Mouse (Mus musculus): ENCODE results near the gene Platr17. TPM values are rescaled to one million over a fixed set of nuclear protein-coding genes. Genes with fewer than 3 reads are reported as not detected.

The Platr17 gene
- polyA plus RNA-seq, 1 experiment from 2014 or later: 0.51 TPM

- 72% methylated on average over 17 of the region's 17 CpGs for WGBS (ENCODE audit: insufficient replicate concordance)
- ATAC-seq: no peak
- no peak overlapping the region for H3K4me3 ChIP-seq
Observed at GRCm38 (mm10) chr17:33926207-33926932, 21.4 kb downstream of the Platr17 start.

GRCm38 (mm10) chr17:33928251-33928947, 23.5 kb downstream of the Platr17 start:
- Histone ChIP-seq H3K9ac (peak overlapping the region; percentile 96), H3K27ac (peak overlapping the region; percentile 96), H3K4me3 (peak overlapping the region; percentile 92), H3K9me3 (replicated peaks) (no peaks in the 10 kb centered on the region), H3K4me2 (peak overlapping the region; percentile 100), H3K4me1 (peaks cover 76% of the 10 kb centered on the region), H3K27me3 (replicated peaks) (no peaks in the 10 kb centered on the region), H3K36me3 (peaks cover 46% of the 10 kb centered on the region)
- WGBS (ENCODE audit: insufficient replicate concordance): 50% methylated on average over 21 of the region's 21 CpGs
- ATAC-seq: no peak

More at GRCm38 (mm10) chr17:33926207-33926932, 21.4 kb downstream of the Platr17 start:
- H3K9ac ChIP-seq: no peak overlapping the region
- no peak overlapping the region for H3K4me2 ChIP-seq
- peaks cover 66% of the 10 kb centered on the region for H3K4me1 ChIP-seq
- no peaks in the 10 kb centered on the region for H3K27me3 ChIP-seq (replicated peaks)
- H3K9me3 ChIP-seq (replicated peaks): no peaks in the 10 kb centered on the region
- peaks cover 30% of the 10 kb centered on the region for H3K36me3 ChIP-seq
- no peak overlapping the region for H3K27ac ChIP-seq

- ATAC-seq: peak; percentile 78
- Histone ChIP-seq H3K36me3 (peaks cover 58% of the 10 kb centered on the region), H3K27ac (peak within 1 kb of the TSS; percentile 96), H3K4me1 (peaks cover 63% of the 10 kb centered on the region), H3K9ac (peak within 1 kb of the TSS; percentile 96), H3K4me2 (peak within 1 kb of the TSS; percentile 100), H3K9me3 (replicated peaks) (no peaks in the 10 kb centered on the region), H3K4me3 (peak within 1 kb of the TSS; percentile 92), H3K27me3 (replicated peaks) (no peaks in the 10 kb centered on the region)
- WGBS (ENCODE audit: insufficient replicate concordance): under 1% methylated on average over 78 of the region's 80 CpGs
Observed at GRCm38 (mm10) chr17:33929371-33930279, 24.7 kb downstream of the Platr17 start, which contains the start of gene Rgl2. Rgl2 (plus strand) TSS chr17:33929543.

- peak overlapping the region; percentile 92 for H3K4me3 ChIP-seq
- no peaks in the 10 kb centered on the region for H3K9me3 ChIP-seq (replicated peaks)
- H3K4me1 ChIP-seq: peaks cover 57% of the 10 kb centered on the region
- peaks cover 60% of the 10 kb centered on the region for H3K36me3 ChIP-seq
- H3K9ac ChIP-seq: peak overlapping the region; percentile 96
- ATAC-seq: peak; percentile 19; the same call in 1 of the 2 replicates
- WGBS (ENCODE audit: insufficient replicate concordance): under 1% methylated on average over 45 of the region's 45 CpGs
- peak overlapping the region; percentile 100 for H3K4me2 ChIP-seq
- no peaks in the 10 kb centered on the region for H3K27me3 ChIP-seq (replicated peaks)
- peak overlapping the region; percentile 96 for H3K27ac ChIP-seq
Observed at GRCm38 (mm10) chr17:33930280-33931158, 25.6 kb downstream of the Platr17 start.

- Histone ChIP-seq H3K27me3 (replicated peaks) (no peaks in the 10 kb centered on the region), H3K4me3 (peak overlapping the region; percentile 92), H3K9me3 (replicated peaks) (no peaks in the 10 kb centered on the region), H3K9ac (peak overlapping the region; percentile 96), H3K4me1 (peaks cover 52% of the 10 kb centered on the region), H3K4me2 (peak overlapping the region; percentile 100), H3K27ac (peak overlapping the region; percentile 67), H3K36me3 (peaks cover 59% of the 10 kb centered on the region)
- ATAC-seq: no peak
- WGBS (ENCODE audit: insufficient replicate concordance): 38% methylated on average over 18 of the region's 18 CpGs
Observed at GRCm38 (mm10) chr17:33931159-33931866, 26.4 kb downstream of the Platr17 start.

GRCm38 (mm10) chr17:33931947-33932346, 27.0 kb downstream of the Platr17 start:
- Histone ChIP-seq H3K36me3 (peaks cover 57% of the 10 kb centered on the region), H3K4me1 (peaks cover 49% of the 10 kb centered on the region), H3K9me3 (replicated peaks) (no peaks in the 10 kb centered on the region), H3K9ac (no peak overlapping the region), H3K27ac (no peak overlapping the region), H3K4me2 (no peak overlapping the region), H3K4me3 (no peak overlapping the region), H3K27me3 (replicated peaks) (no peaks in the 10 kb centered on the region)
- ATAC-seq: no peak
- WGBS (ENCODE audit: insufficient replicate concordance): 91% methylated on average over 11 of the region's 11 CpGs

GRCm38 (mm10) chr17:33932448-33932847, 27.5 kb downstream of the Platr17 start:
- Histone ChIP-seq H3K36me3 (peaks cover 58% of the 10 kb centered on the region), H3K4me2 (no peak overlapping the region), H3K27ac (no peak overlapping the region), H3K27me3 (replicated peaks) (no peaks in the 10 kb centered on the region), H3K4me3 (no peak overlapping the region), H3K9ac (no peak overlapping the region), H3K9me3 (replicated peaks) (no peaks in the 10 kb centered on the region), H3K4me1 (peaks cover 49% of the 10 kb centered on the region)
- ATAC-seq: no peak
- WGBS (ENCODE audit: insufficient replicate concordance): 85% methylated on average over 14 of the region's 14 CpGs

GRCm38 (mm10) chr17:33932970-33933369, 28.0 kb downstream of the Platr17 start:
- Histone ChIP-seq H3K4me1 (peaks cover 44% of the 10 kb centered on the region), H3K4me2 (no peak overlapping the region), H3K9ac (no peak overlapping the region), H3K36me3 (peaks cover 57% of the 10 kb centered on the region), H3K27ac (no peak overlapping the region), H3K9me3 (replicated peaks) (no peaks in the 10 kb centered on the region), H3K4me3 (no peak overlapping the region), H3K27me3 (replicated peaks) (no peaks in the 10 kb centered on the region)
- WGBS (ENCODE audit: insufficient replicate concordance): 85% methylated on average over 15 of the region's 15 CpGs
- ATAC-seq: no peak

- peaks cover 45% of the 10 kb centered on the region for H3K4me1 ChIP-seq
- no peak overlapping the region for H3K4me2 ChIP-seq
- 83% methylated on average over 21 of the region's 21 CpGs for WGBS (ENCODE audit: insufficient replicate concordance)
- no peak for ATAC-seq
- H3K4me3 ChIP-seq: no peak overlapping the region
- no peak overlapping the region for H3K27ac ChIP-seq
- H3K27me3 ChIP-seq (replicated peaks): no peaks in the 10 kb centered on the region
- H3K36me3 ChIP-seq: peaks cover 68% of the 10 kb centered on the region
- no peaks in the 10 kb centered on the region for H3K9me3 ChIP-seq (replicated peaks)
- no peak overlapping the region for H3K9ac ChIP-seq
Observed at GRCm38 (mm10) chr17:33935422-33936055, 30.6 kb downstream of the Platr17 start.

GRCm38 (mm10) chr17:33936993-33937392, 32.1 kb downstream of the Platr17 start:
- ATAC-seq: no peak
- Histone ChIP-seq H3K36me3 (peaks cover 69% of the 10 kb centered on the region), H3K9ac (no peak overlapping the region), H3K4me1 (peaks cover 44% of the 10 kb centered on the region), H3K27ac (no peak overlapping the region), H3K27me3 (replicated peaks) (no peaks in the 10 kb centered on the region), H3K9me3 (replicated peaks) (no peaks in the 10 kb centered on the region), H3K4me2 (no peak overlapping the region), H3K4me3 (no peak overlapping the region)
- WGBS (ENCODE audit: insufficient replicate concordance): 85% methylated on average over 15 of the region's 15 CpGs
